Mouse (Mus musculus) skeletal muscle tissue, adult 2 months (tissue): ENCODE data around the gene Lrch1.
A peak's percentile ranks its signal among the peaks of the same experiment; 100 is the strongest.

Experiments used
- DNase-seq: peaks from one replicate; pipeline ENCODE4 v3.0.0-alpha.2; 2012; ENCODE audit warnings: low read depth, low spot score

Gene Lrch1

DNA sequence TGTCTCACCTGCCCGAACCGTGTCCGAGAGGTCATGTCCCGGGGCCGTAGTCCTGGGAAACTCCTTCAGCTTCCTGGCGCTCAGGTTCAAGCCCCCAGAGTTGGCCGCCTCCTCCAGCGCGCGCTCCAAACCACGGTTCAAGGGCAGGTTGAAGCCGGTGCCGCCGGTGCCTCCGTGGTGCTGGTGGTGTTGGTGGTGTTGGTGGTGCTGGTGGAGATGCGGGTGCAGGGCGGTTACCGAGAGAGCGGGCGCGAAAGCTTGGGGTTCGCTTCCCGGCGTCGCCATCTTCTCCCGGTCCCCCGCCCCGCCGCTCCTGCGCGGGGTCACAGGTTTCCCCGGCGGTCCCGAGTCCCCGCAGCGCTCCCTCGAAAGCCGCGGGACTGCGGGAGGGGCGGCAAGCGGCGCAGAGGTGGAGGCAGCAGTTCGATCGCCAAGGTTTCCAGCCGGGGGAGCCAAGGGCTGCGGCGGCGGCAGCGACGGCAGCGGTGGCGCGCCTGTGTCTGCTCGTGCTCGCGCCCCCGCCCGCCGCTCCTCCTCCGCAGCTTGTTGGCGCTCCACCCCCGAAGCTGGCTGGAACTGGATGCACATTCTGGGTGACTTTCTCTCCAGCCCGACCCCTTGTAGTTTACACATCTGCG lies at the start of gene Lrch1:
Gene Lrch1 (minus strand): TSS at position 501 of the 638 bp plus-strand sequence.
- peak; percentile 54 for DNase-seq

DNA sequence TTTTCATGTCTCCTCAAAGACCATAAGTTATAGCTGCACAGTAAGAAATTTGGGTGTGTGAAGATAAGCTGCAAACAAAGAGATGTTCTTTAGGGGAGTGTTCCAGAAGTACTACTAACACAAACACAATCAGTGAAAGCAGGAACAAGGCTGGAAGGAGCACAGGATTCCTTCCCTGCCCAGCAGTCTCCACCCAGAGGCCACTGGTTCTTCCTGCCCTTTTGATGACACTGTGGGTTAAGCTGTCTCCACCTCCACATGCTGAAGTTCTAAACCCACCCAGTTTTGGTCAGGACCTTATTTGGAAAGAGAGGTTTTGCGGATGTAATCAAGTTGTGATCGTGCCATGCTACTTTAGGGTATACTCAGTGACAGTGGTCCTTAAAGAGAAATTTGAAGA lies 49.4 kb upstream of the Lrch1 start:
- no peak for DNase-seq

- DNase-seq = no peak
Measured at GRCm38 (mm10) chr14:74996556-74996955, 48.9 kb upstream of the Lrch1 start.

DNA sequence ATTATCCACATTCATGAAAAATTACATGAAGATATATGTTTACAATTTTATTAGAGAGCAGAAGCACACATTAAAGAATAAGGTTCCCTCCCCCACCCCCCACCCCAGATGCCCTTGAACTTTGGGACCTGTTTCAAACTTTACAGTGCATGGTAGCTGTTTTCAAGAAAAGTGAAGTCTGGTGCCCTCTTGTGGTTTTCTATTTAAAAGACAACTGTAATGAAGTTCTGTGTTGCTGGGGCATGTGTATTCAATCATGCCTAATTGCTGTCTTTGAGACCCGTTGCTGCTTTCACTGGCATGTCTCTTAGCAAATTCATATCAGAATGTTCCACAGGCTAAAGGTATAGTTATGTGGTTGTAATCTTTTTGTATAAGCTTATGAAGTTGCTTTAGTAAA lies 42.8 kb upstream of the Lrch1 start:
- DNase-seq = peak; percentile 33

- no peak for DNase-seq
Measured at GRCm38 (mm10) chr14:74989909-74990308, 42.2 kb upstream of the Lrch1 start.

- no peak for DNase-seq
Measured at GRCm38 (mm10) chr14:74989322-74989721, 41.6 kb upstream of the Lrch1 start.

- no peak for DNase-seq
Measured at GRCm38 (mm10) chr14:74986527-74986926, 38.9 kb upstream of the Lrch1 start.

DNA sequence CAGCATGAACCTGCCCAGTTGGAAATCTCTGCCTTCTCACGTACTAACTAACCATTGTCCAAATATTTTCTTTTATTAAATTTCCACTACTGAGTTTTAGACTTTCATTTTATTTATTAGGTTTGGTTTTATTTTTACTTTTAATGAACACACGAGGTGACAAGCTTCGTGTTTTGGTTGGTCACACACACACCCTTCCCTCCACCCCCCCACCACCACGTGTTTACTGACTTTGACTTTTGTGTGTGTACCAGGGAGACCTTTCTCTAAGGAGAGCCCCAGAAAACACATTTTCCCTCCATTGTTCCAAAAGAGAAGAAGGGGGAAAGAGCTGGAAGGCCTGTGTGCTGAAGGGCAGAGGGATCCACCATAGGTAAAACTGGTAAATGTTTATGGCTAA lies 38.0 kb upstream of the Lrch1 start:
- DNase-seq = no peak

- DNase-seq = no peak
Measured at GRCm38 (mm10) chr14:74984817-74985391, 37.2 kb upstream of the Lrch1 start.

DNA sequence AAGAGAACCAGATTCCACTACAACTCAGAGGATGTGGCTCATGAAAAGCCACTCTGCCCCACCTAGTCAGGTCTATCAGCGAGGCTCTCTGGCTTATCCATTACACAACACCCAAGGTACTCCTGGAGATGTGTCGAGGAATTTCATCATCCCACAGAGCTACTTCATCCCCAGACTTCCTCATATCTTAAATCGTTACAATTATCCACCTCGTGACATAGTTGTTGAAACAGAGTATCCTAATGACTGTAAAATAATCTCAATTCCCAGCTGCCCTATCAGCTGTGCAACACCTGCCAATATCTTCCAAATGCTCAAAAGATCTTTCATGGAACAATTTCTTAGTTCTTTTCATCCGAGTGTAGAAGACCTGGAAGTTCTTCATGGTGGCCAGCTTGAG lies 35.4 kb upstream of the Lrch1 start:
- no peak for DNase-seq

DNA sequence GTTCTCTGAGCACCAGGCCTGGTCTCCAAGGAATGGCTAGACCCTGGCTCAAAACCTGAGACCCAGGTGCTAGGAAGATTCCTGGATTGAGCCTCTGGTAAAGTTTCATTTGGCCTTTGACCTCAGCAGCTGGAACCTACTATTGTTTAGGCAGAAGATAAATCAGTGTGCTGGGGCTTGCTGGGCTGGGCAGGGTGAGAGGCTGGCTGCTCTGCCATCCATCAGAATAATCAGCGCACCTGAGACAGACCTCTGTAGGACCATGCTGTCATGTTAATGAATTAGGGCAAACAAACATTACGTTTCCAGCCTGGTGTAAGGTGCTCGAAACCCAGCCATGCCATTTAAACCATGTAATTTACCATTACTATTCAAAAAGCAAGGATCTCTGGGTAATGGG lies 33.3 kb upstream of the Lrch1 start:
- DNase-seq = no peak

DNA sequence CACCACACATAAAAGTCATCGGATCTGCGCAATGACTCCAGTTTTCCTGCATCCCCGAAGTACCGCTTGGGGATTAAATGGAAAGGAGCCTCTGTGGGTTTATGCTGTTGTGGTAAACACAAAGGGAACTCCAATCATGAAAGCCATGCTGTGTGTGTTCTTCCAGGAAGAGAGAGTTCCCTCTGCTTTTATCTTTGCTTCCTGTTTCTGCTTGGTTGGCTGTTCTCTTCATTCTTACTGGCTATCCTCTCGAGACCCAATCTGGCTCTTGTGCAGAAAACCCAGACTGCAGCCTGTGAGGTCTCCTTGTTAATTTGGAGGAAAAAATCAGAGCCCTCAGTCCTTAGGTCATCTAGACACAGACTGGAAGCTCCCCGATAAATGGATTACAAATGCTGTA lies 29.3 kb upstream of the Lrch1 start:
- no peak for DNase-seq

DNA sequence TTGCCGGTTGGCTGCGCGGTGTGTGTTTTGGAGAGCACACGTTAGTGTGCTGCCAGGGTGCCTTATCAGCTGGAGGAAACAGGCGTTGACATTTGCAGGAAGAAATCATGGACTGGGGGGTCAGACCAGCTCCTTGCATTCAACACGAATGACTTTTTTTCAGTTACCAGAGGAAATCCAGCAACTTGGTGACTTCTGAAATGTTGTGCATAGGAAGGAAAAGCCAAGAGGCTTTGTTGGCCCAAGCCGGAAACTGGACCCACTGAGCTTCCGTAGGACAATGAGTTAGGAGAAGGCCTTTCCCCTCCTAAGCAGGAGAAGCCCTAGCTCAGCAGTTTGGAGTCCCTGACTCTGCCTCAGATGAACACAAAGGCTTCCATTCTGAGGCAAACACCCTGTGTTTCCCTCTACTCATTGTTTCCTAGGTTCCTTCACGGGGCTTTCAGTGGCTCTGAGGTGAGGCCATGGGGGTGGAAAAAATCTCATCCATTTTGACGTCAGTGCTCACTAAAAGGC lies 26.5 kb upstream of the Lrch1 start:
- DNase-seq = peak; percentile 16

DNA sequence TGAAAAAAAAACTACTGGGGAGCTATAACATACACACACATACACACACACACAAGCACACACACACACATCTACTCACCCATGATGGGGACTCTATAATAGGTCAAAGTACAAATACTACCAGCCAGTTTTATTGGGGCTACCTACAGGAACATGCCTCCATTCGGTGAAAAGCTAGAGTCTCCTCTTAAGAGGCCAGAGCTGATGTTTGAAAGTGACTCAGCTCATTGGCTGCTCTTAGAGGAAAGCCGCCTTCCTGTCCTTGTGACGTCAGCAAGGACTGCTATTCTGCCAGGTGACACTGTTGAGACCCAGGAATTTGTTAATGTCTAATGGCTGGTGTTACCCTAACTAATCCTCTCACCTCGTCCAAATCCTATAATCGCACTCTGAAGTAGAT lies 25.0 kb upstream of the Lrch1 start:
- DNase-seq = no peak

GRCm38 (mm10) chr14:74972216-74972615 lies 24.5 kb upstream of the Lrch1 start:
- DNase-seq = no peak

DNA sequence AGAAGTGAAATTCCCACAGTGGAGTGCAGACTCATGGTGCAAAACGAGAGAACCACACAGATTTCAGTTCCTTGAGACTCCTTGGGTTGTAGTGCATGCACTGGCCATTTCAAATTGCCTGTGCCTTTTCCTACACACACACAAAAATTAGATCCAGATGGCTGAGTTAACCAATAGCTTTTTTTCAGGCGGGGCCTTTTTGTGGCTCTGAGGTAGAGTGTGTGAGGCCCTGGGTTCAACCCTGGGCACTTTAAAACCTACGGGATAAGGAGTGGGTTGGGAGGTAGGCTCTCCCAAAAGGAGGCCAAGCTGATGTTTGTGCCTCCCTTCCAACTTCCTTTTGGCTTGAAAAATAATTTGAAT lies 15.7 kb upstream of the Lrch1 start:
- DNase-seq = no peak

GRCm38 (mm10) chr14:74962713-74963401 lies 15.2 kb upstream of the Lrch1 start:
- no peak for DNase-seq

- no peak for DNase-seq
Measured at GRCm38 (mm10) chr14:74960568-74960967, 12.9 kb upstream of the Lrch1 start.

GRCm38 (mm10) chr14:74956702-74957101 lies 9.0 kb upstream of the Lrch1 start:
- DNase-seq = no peak

DNA sequence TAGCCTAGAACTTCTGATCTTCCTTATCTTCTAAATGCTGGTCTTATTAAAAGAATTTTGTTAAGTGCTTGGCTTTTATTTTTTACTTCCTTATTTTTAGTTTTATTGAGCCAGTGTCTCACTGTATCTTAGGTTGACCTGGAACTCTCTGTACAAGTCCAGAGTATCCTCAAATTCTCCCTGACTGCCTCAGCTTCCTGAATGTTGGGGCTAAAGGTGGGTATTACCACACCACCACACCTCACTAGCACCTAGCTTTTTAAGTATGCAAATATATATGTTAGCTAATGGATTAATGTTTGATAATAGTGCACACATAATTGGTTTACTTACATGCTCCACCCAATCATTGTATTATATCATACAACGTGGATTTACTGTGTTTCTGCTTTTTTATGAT lies 8.6 kb upstream of the Lrch1 start:
- DNase-seq = no peak

GRCm38 (mm10) chr14:74948426-74949240 lies 957 bp upstream of the Lrch1 start:
- peak; percentile 52 for DNase-seq

DNA sequence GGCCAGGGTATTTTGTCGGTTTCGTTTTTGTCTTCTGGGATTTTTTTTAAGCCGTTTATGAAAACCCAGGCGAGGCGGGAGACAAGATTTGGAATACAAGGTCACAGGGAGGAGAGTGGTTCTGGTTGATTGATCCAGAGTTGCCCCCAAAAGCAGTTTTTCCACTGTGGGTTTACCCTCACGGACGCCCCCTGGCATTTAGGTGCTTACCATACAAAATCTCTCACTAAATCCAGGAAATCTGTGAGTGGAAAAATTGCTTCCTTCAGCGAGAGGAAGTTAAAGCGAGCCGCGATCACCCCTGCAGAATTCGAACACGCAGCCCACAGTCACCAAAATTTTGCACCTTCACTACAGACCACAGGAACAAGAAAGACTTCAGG lies 329 bp upstream of the Lrch1 start:
- DNase-seq = no peak
